Mouse (Mus musculus): ENCODE results near the gene Cdkal1.

Cdkal1 gene

DNA sequence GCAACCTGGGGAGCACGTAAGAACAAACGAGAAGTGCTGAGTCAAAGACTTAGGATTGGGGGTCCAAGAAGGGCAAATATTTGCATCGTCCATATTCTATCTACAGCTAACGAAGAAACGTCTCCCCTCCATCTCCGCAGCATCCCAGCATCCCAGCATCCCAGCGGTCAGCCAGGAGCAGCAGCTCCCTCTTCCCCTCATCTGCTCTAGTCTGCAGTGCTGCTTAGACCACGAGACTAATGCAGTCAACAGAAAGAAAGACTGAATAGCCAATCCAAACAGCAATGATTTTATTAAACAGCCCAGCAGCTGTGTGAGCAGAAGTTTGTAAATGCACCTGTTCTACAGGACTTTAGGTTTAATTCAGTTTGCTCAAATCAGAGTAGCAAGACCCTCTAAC, 32.0 kb downstream of the Cdkal1 start:
- in situ Hi-C loops (cut with MboI; ENCODE audit: low pct_unique_long_range_greater_than_20kb in 1 of 2, low sequenced_read_pairs in 2 of 2, unreplicated experiment in 1 of 2), result no loop called here

DNA sequence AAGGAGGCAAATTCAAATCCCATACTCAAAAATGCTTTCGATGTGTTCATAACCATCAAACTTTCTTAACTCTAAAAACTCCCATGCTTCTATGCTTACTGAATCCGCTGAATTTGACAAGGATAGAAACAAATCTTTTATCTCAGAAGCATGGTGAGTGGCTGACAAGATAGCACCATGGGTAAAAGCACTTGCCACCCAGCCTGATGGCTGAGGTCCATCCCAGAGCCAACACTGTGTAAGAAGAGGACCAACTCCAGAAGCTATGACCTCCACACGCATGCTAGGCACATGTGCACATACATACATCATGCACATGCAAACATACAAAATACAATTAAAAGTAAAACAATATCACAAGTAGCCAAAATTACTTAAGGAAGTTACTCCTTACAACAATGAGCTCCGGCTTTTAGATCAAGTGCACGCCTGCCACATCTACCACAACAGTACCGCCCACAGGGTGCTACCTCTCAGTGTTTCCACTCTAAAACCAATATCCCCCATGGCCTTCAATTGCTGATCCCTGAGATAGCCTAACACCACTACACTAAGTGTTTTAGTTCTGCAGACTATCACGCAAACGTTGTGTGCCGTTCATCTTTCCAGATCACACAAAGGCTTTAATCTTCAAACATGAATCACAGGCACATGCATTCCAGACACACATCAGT, 35.4 kb downstream of the Cdkal1 start:
- in situ Hi-C loops (cut with MboI; ENCODE audit: low pct_unique_long_range_greater_than_20kb in 1 of 2, low sequenced_read_pairs in 2 of 2, unreplicated experiment in 1 of 2), result no loop called here

DNA sequence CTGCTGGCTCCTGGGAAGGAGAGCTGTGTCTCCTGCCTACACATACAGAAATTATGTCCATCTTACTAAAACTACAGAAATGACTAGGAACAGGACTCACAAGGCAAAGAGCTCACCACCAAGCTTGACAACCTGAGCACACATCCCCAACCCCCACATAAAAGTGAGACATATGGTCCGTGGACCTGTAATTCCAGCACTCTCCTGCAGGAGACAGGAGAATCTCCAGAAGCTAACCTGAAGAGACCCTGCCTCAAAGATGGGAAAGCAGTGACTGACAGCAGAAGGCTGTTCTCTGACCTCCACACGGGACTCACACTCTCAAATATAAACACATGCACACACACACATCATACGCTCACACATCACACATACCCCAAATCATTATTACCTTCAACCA, 36.3 kb downstream of the Cdkal1 start:
- in situ Hi-C loops (cut with MboI; ENCODE audit: low pct_unique_long_range_greater_than_20kb in 1 of 2, low sequenced_read_pairs in 2 of 2, unreplicated experiment in 1 of 2), result no loop called here

DNA sequence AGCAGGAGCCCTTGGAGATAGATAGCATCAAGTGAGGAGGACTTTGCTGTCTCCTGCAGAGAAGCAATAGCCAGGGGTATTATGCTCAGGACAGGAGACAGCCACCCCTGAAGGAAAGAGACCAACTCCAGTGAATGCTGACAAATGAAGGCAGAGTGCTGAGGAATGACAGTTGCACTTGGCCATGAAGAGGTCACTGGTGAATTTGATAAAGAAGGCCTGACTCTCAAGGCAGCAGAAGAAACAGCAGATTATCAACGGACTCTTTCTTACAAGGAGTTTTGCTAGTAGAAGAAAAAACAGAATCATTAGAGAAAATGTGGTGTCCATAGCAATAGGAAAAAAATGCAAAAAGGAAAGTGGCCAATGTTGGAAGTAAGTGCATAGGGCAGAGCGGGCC, 37.2 kb downstream of the Cdkal1 start:
- in situ Hi-C loops (cut with MboI; ENCODE audit: low pct_unique_long_range_greater_than_20kb in 1 of 2, low sequenced_read_pairs in 2 of 2, unreplicated experiment in 1 of 2), result no loop called here

DNA sequence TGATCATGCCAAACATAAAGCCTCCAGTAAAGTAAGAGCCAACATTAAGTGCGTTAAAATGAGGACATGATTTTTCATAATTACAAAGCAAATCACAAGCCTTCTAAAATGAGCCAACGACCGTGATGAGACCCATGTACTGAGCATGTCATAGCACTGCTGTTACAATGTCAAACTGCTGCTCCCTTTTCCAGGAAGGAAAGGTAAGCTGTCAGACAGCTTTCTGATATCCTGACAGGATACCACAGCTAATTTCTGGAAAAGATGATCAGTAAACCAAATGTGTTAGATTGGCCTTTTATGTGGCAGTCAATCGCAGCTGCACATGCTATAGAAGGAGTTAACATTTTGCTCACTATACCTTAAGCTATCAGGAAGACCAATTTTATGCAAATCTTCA, 44.7 kb downstream of the Cdkal1 start:
- in situ Hi-C loops (cut with MboI; ENCODE audit: low pct_unique_long_range_greater_than_20kb in 1 of 2, low sequenced_read_pairs in 2 of 2, unreplicated experiment in 1 of 2), result no loop called here

GRCm38 (mm10) chr13:29808383-29808782, 47.1 kb downstream of the Cdkal1 start:
- in situ Hi-C loops (cut with MboI; ENCODE audit: low pct_unique_long_range_greater_than_20kb in 1 of 2, low sequenced_read_pairs in 2 of 2, unreplicated experiment in 1 of 2), result no loop called here

DNA sequence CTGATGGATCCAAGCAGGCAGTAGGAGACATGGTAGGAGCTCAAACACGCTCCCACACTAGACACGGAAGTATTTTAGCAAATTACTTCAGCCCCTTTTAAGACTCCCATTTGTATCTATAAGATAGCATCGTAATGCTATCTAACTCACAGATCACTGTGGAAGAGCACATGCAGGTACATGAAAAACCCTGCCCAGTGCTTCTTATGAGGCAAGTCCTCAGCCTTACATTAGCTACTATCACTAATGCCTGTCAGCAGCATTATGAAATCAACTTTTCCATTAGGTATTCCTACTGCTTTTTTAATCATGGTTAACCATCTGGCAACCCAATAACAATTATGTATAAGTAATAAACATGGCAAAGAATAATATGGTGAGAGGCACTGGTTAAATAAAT, 47.5 kb downstream of the Cdkal1 start:
- in situ Hi-C loops (cut with MboI; ENCODE audit: low pct_unique_long_range_greater_than_20kb in 1 of 2, low sequenced_read_pairs in 2 of 2, unreplicated experiment in 1 of 2), result no loop called here

GRCm38 (mm10) chr13:29806871-29807270, 48.6 kb downstream of the Cdkal1 start:
- in situ Hi-C loops (cut with MboI; ENCODE audit: low pct_unique_long_range_greater_than_20kb in 1 of 2, low sequenced_read_pairs in 2 of 2, unreplicated experiment in 1 of 2), result no loop called here

- in situ Hi-C loops (cut with MboI; ENCODE audit: low pct_unique_long_range_greater_than_20kb in 1 of 2, low sequenced_read_pairs in 2 of 2, unreplicated experiment in 1 of 2), result no loop called here
These were observed 50.2 kb downstream of the Cdkal1 start for GRCm38 (mm10) chr13:29805296-29805695.

GRCm38 (mm10) chr13:29804034-29804433, 51.4 kb downstream of the Cdkal1 start:
- in situ Hi-C loops (cut with MboI; ENCODE audit: low pct_unique_long_range_greater_than_20kb in 1 of 2, low sequenced_read_pairs in 2 of 2, unreplicated experiment in 1 of 2), result no loop called here

DNA sequence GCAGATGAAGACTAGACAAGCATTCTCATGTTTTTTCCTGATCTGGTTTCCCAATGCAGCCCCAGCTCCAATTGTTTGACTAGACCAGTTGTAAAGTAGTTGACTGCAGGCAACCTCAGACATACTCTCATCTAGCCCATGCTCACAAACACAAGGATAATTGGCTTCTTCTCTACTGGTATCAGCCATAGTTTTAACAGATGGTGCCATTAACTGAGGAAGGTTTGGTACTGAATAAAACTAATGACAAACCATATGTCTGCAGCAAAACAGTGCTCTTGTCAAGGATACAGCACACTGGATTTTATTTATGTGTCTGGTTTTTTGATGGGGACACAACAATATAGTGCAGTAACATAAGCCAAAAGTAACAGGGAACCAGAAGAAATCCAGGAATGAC, 52.8 kb downstream of the Cdkal1 start:
- in situ Hi-C loops (cut with MboI; ENCODE audit: low pct_unique_long_range_greater_than_20kb in 1 of 2, low sequenced_read_pairs in 2 of 2, unreplicated experiment in 1 of 2), result no loop called here

GRCm38 (mm10) chr13:29800078-29800477, 55.4 kb downstream of the Cdkal1 start:
- in situ Hi-C loops (cut with MboI; ENCODE audit: low pct_unique_long_range_greater_than_20kb in 1 of 2, low sequenced_read_pairs in 2 of 2, unreplicated experiment in 1 of 2), result no loop called here

GRCm38 (mm10) chr13:29792112-29792511, 63.4 kb downstream of the Cdkal1 start:
- in situ Hi-C loops (cut with MboI; ENCODE audit: low pct_unique_long_range_greater_than_20kb in 1 of 2, low sequenced_read_pairs in 2 of 2, unreplicated experiment in 1 of 2), result no loop called here

DNA sequence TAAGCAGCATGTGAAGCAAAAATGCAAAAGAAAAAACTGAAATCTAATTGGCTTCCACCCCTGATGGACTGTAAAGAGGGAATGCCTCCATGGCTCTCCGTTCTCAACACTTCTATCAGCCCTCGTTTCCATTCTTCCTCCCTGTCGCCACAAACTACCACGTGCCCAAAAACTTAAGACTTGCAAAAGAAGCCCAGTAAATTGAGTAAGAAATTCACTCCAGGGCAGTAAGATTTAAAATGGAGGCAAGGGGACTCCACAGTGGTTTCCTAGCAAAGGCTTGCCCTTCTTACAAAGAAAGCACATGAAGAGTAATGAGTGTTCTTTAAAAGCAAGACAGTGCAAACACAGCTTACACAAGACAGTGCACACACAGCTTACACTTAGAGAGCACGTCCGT, 64.0 kb downstream of the Cdkal1 start:
- in situ Hi-C loops (cut with MboI; ENCODE audit: low pct_unique_long_range_greater_than_20kb in 1 of 2, low sequenced_read_pairs in 2 of 2, unreplicated experiment in 1 of 2), result no loop called here

- in situ Hi-C loops (cut with MboI; ENCODE audit: low pct_unique_long_range_greater_than_20kb in 1 of 2, low sequenced_read_pairs in 2 of 2, unreplicated experiment in 1 of 2), result no loop called here
These were observed 68.5 kb downstream of the Cdkal1 start for GRCm38 (mm10) chr13:29786984-29787383.

GRCm38 (mm10) chr13:29784894-29785293, 70.6 kb downstream of the Cdkal1 start:
- in situ Hi-C loops (cut with MboI; ENCODE audit: low pct_unique_long_range_greater_than_20kb in 1 of 2, low sequenced_read_pairs in 2 of 2, unreplicated experiment in 1 of 2), result no loop called here

- in situ Hi-C loops (cut with MboI; ENCODE audit: low pct_unique_long_range_greater_than_20kb in 1 of 2, low sequenced_read_pairs in 2 of 2, unreplicated experiment in 1 of 2), result no loop called here
These were observed 74.1 kb downstream of the Cdkal1 start for GRCm38 (mm10) chr13:29781332-29781731.

DNA sequence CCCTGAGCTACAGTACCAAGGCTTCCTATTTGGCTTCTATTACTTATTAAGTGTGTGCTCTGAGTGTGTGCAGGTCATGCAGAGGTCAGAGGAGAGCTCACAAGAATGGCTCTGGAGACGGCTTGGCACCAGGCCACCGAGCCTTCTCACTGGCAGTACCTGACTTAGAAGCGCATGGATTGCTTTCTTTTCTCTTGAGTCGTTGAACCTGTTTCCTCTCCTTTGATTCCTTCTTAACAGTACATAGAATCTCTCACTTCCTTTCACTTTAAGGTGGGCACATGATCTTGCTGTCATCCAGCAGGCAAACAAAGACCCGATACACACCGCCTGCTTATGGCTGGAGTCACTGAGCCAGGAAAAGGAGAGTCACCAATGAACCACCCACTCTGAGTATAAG, 74.8 kb downstream of the Cdkal1 start:
- in situ Hi-C loops (cut with MboI; ENCODE audit: low pct_unique_long_range_greater_than_20kb in 1 of 2, low sequenced_read_pairs in 2 of 2, unreplicated experiment in 1 of 2), result no loop called here

GRCm38 (mm10) chr13:29779519-29779918, 76.0 kb downstream of the Cdkal1 start:
- in situ Hi-C loops (cut with MboI; ENCODE audit: low pct_unique_long_range_greater_than_20kb in 1 of 2, low sequenced_read_pairs in 2 of 2, unreplicated experiment in 1 of 2), result no loop called here

GRCm38 (mm10) chr13:29779116-29779515, 76.4 kb downstream of the Cdkal1 start:
- in situ Hi-C loops (cut with MboI; ENCODE audit: low pct_unique_long_range_greater_than_20kb in 1 of 2, low sequenced_read_pairs in 2 of 2, unreplicated experiment in 1 of 2), result no loop called here

GRCm38 (mm10) chr13:29778124-29778523, 77.3 kb downstream of the Cdkal1 start:
- in situ Hi-C loops (cut with MboI; ENCODE audit: low pct_unique_long_range_greater_than_20kb in 1 of 2, low sequenced_read_pairs in 2 of 2, unreplicated experiment in 1 of 2), result no loop called here
